Mouse (Mus musculus) E14TG2a.4 (cell line): ENCODE measurements around the gene Bhmt2.

Experiments
- CTCF ChIP-seq: conservative IDR thresholded peaks from 2 replicates; pipeline ENCODE4 v1.5.1; 2014; ENCODE audit warnings: low read length
- NANOG ChIP-seq: IDR thresholded peaks from 2 replicates; pipeline ENCODE4 v1.6.1; 2014; ENCODE audit warnings: borderline replicate concordance, low read length, mixed read lengths
- POU5F1 ChIP-seq: IDR thresholded peaks from 2 replicates; pipeline ENCODE4 v1.6.1; 2014; ENCODE audit warnings: low read length, borderline replicate concordance

- TF ChIP-seq CTCF, result no peak
- no peak for TF ChIP-seq NANOG
- no peak for TF ChIP-seq POU5F1
Observed at GRCm38 (mm10) chr13:93628861-93629260, 45.2 kb downstream of the Bhmt2 start.
